Mouse (Mus musculus): ENCODE data around the gene 4932438H23Rik. TPM values are rescaled to one million over a fixed set of nuclear protein-coding genes. Genes with fewer than 3 reads are reported as not detected.

4932438H23Rik gene
- polyA plus RNA-seq, 1 experiment from 2014 or later, result not detected

DNA sequence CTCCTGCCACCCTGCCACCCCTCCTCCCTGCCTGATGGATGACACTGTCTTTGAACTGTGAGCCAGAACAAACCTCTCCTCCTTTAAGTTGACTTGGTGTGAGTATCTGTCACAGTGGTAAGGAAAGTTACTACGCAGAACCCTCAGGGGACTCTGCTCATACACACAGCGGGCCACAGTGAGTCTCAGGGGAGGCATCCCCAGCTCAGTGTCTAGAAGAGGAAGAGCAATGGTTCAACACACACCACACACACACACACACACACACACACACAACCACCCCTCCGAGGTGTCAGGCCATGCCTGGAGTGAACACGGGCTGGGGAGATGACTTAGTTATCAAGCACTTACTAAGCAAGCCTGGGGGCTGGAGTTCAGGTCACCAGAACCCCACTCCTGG is 33.5 kb upstream of the 4932438H23Rik start:
- no peaks in the 10 kb centered on the region for H3K4me1 ChIP-seq (ENCODE audit: control insufficient read depth, insufficient read depth, low read length)
- no peak overlapping the region for H3K4me2 ChIP-seq
- H3K4me3 ChIP-seq (ENCODE audit: low read depth, low read length), result no peak overlapping the region
- no peaks in the 10 kb centered on the region for H3K27me3 ChIP-seq (ENCODE audit: control insufficient read depth, insufficient read depth, low read length)
- 80% methylated on average over 4 of the region's 4 CpGs for WGBS
- H3K9me3 ChIP-seq (ENCODE audit: control insufficient read depth, low read length), result no peaks in the 10 kb centered on the region
- DNase-seq (ENCODE audit: low spot score, missing footprints), result peak; percentile 41
- no peak overlapping the region for H3K27ac ChIP-seq (ENCODE audit: low read depth, low read length)
- no peak overlapping the region for H3K9ac ChIP-seq (ENCODE audit: low read length)
- no peaks in the 10 kb centered on the region for H3K36me3 ChIP-seq (ENCODE audit: control insufficient read depth, insufficient read depth, low read length)
- no peak for ATAC-seq (ENCODE audit: low FRiP score)

DNA sequence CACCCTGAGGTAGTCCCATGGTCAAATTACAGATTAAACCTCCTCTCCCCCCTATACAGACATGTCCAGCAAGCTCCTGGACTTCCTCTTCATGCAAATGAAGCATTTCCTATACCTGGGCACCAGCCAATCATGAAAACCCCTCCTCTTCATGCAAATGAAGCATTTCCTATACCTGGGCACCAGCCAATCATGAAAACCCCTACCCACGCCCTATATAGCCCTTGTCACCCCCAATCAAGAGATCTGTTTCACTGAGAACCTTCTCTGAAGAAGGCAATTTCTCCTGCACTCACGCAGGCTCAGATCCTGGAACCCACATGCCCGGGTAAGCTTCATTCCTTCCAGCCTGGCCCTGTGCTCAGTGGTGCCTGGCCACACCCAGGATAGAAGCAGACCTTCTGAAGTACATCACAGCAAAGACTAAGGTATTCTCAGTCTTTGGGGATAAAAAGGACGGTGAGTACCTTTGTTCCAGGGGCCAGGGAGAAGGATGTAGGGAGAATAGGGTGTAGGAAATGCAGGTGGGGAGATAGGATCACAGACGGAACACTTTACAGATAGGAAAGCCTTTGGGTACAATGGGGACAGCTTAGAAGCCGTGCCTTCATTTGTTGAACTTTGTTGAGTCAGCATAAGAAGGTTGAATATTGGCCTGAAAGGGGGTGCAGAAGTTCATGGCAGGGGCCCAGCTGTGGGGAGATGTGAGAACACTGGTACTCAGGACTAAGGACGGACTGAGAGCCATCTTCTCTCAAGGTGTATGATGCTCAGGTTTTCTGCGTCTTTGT is 32.0 kb upstream of the 4932438H23Rik start:
- Histone ChIP-seq H3K9ac (ENCODE audit: low read length) (no peak overlapping the region), H3K4me1 (ENCODE audit: control insufficient read depth, insufficient read depth, low read length) (no peaks in the 10 kb centered on the region), H3K27me3 (ENCODE audit: control insufficient read depth, insufficient read depth, low read length) (no peaks in the 10 kb centered on the region; the same call in 1 of the 2 replicates), H3K27ac (ENCODE audit: low read depth, low read length) (no peak overlapping the region), H3K9me3 (ENCODE audit: control insufficient read depth, low read length) (no peaks in the 10 kb centered on the region), H3K36me3 (ENCODE audit: control insufficient read depth, insufficient read depth, low read length) (no peaks in the 10 kb centered on the region), H3K4me2 (no peak overlapping the region), H3K4me3 (ENCODE audit: low read depth, low read length) (no peak overlapping the region)
- 85% methylated on average over 8 of the region's 8 CpGs for whole genome bisulfite sequencing
- DNase-seq (ENCODE audit: low spot score, missing footprints) (peak; percentile 54), ATAC-seq (ENCODE audit: low FRiP score) (no peak)

DNA sequence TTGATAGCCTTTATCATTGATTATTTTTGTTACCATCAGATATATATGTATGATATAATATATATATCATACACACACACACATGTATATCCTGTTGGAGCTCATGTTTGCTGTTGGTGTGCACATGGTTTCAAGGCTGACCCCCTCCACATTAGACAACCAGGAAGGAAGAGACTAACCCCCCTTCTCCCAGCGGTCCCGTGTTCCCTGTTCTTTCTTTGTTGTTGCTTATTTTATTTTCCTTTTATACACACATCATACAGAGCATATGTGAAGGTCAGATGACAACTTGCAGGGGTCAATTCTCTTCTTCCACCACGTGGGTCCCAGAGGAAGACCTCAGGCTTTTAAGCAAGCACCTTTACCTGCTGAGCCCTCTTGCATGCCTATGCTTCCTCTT is 29.3 kb upstream of the 4932438H23Rik start:
- H3K9me3 ChIP-seq (ENCODE audit: control insufficient read depth, low read length), result no peaks in the 10 kb centered on the region
- 77% methylated on average over 3 of the region's 3 CpGs for WGBS
- DNase-seq (ENCODE audit: low spot score, missing footprints) (peak; percentile 61), ATAC-seq (ENCODE audit: low FRiP score) (no peak)
- no peak overlapping the region for H3K4me2 ChIP-seq
- no peak overlapping the region for H3K4me3 ChIP-seq (ENCODE audit: low read depth, low read length)
- no peak overlapping the region for H3K27ac ChIP-seq (ENCODE audit: low read depth, low read length)
- no peaks in the 10 kb centered on the region for H3K36me3 ChIP-seq (ENCODE audit: control insufficient read depth, insufficient read depth, low read length)
- no peaks in the 10 kb centered on the region; the same call in 1 of the 2 replicates for H3K27me3 ChIP-seq (ENCODE audit: control insufficient read depth, insufficient read depth, low read length)
- H3K9ac ChIP-seq (ENCODE audit: low read length), result no peak overlapping the region
- peaks cover 2% of the 10 kb centered on the region; the same call in 1 of the 2 replicates for H3K4me1 ChIP-seq (ENCODE audit: control insufficient read depth, insufficient read depth, low read length)

DNA sequence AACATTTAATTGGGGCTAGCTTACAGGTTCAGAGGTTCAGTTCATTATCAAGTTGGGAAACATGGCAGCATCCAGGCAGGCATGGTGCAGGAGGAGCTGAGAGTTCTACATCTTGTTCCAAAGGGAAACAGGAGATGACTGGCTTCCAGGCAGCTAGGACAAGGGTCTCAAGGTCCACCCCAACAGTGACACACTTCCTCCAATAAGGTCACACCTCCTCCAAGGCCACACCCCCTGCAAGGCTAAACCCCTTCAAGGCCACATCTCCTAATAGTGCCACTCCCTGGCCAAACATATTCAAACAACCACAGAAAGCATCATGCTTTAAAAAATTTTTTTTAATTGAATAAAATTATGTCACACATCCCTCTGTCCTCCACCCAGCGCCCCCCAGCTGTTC is 28.9 kb upstream of the 4932438H23Rik start:
- Histone ChIP-seq H3K27me3 (ENCODE audit: control insufficient read depth, insufficient read depth, low read length) (no peaks in the 10 kb centered on the region; the same call in 1 of the 2 replicates), H3K27ac (ENCODE audit: low read depth, low read length) (no peak overlapping the region), H3K4me3 (ENCODE audit: low read depth, low read length) (no peak overlapping the region), H3K4me2 (no peak overlapping the region), H3K36me3 (ENCODE audit: control insufficient read depth, insufficient read depth, low read length) (no peaks in the 10 kb centered on the region), H3K4me1 (ENCODE audit: control insufficient read depth, insufficient read depth, low read length) (peaks cover 2% of the 10 kb centered on the region; the same call in 1 of the 2 replicates), H3K9me3 (ENCODE audit: control insufficient read depth, low read length) (no peaks in the 10 kb centered on the region), H3K9ac (ENCODE audit: low read length) (no peak overlapping the region)
- 82% methylated on average over 1 of the region's 1 CpGs for WGBS
- DNase-seq (ENCODE audit: low spot score, missing footprints) (peak; percentile 69), ATAC-seq (ENCODE audit: low FRiP score) (no peak)

DNA sequence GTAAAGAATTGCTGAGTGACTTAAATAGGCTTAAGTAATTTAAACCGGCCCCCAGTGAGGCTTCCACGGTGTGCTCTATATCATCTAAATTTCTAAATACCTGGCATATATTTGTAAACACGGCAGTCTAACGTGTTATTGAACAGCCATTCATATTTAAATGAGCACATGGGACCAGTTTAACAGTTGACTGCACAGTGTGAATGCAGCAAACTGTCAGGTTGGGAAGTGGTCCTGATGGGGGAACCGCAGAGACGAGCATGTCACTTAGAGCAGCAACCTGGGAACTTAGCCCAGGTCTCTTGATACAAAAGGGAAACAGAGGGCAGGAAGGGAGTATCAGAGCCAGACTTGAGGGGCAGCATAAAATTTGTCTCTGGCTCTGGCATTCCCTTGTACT is 25.0 kb upstream of the 4932438H23Rik start:
- Histone ChIP-seq H3K9ac (ENCODE audit: low read length) (no peak overlapping the region), H3K4me2 (no peak overlapping the region), H3K36me3 (ENCODE audit: control insufficient read depth, insufficient read depth, low read length) (no peaks in the 10 kb centered on the region), H3K27ac (ENCODE audit: low read depth, low read length) (no peak overlapping the region), H3K4me1 (ENCODE audit: control insufficient read depth, insufficient read depth, low read length) (peaks cover 2% of the 10 kb centered on the region; the same call in 1 of the 2 replicates), H3K4me3 (ENCODE audit: low read depth, low read length) (no peak overlapping the region), H3K27me3 (ENCODE audit: control insufficient read depth, insufficient read depth, low read length) (no peaks in the 10 kb centered on the region; the same call in 1 of the 2 replicates), H3K9me3 (ENCODE audit: control insufficient read depth, low read length) (no peaks in the 10 kb centered on the region)
- ATAC-seq (ENCODE audit: low FRiP score), result no peak
- no peak for DNase-seq (ENCODE audit: low spot score, missing footprints)
- WGBS, result 45% methylated on average over 6 of the region's 6 CpGs

DNA sequence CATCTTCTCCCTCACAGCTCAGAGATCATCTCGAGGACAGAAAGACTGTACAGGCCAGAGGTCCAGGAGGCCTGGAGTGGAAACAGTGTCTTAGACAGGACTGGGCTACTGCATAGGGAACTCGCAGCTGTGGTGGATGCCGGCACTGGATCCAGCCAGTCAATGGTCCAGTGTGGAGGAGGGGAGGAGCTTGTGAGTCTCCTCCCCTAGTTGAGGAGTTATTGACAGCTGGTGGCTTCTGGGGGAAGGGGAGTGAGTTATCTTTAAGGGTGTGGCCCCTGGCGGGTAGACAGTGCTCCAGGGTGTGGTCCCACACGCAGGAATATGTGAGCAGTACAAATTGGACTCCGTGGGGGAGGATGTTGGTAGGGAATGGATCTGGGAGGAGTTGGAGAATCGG is 21.8 kb upstream of the 4932438H23Rik start:
- H3K9me3 ChIP-seq (ENCODE audit: control insufficient read depth, low read length), result no peaks in the 10 kb centered on the region
- WGBS, result 73% methylated on average over 7 of the region's 7 CpGs

DNA sequence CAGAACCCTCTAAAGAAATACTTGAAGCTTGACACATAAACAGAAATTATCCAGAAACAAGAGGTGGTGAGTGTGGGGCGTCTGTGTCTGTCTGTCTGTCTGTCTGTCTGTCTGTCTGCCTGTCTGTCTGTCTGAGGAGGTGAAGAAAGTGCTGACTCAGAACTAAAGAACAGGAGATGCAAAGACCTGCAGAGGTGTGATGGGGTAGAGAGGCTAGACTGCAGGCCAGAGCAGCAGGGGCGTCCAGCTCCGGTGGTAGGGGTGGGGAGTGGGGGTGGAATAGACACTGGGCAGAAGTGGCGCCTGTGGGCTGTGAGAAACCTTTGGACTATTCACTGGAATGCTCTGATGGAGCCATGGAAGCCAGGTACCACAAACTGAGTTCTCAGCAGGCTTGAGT is 21.1 kb upstream of the 4932438H23Rik start:
- 0 out of 2 replicates have a peak, but pooled peaks cover 1% of the 10 kb centered on the region for H3K27me3 ChIP-seq (ENCODE audit: control insufficient read depth, insufficient read depth, low read length)
- H3K36me3 ChIP-seq (ENCODE audit: control insufficient read depth, insufficient read depth, low read length), result no peaks in the 10 kb centered on the region
- no peak overlapping the region for H3K9ac ChIP-seq (ENCODE audit: low read length)
- H3K9me3 ChIP-seq (ENCODE audit: control insufficient read depth, low read length), result no peaks in the 10 kb centered on the region
- H3K4me1 ChIP-seq (ENCODE audit: control insufficient read depth, insufficient read depth, low read length), result peaks cover 2% of the 10 kb centered on the region; the same call in 1 of the 2 replicates
- no peak overlapping the region for H3K27ac ChIP-seq (ENCODE audit: low read depth, low read length)
- H3K4me2 ChIP-seq, result no peak overlapping the region
- no peak overlapping the region for H3K4me3 ChIP-seq (ENCODE audit: low read depth, low read length)
- ATAC-seq (ENCODE audit: low FRiP score) (no peak), DNase-seq (ENCODE audit: low spot score, missing footprints) (no peak)
- 89% methylated on average over 4 of the region's 4 CpGs for WGBS

More for the DNA sequence above, 21.8 kb upstream of the 4932438H23Rik start:
- no peaks in the 10 kb centered on the region for H3K27me3 ChIP-seq (ENCODE audit: control insufficient read depth, insufficient read depth, low read length)
- DNase-seq (ENCODE audit: low spot score, missing footprints) (no peak), ATAC-seq (ENCODE audit: low FRiP score) (no peak)
- no peaks in the 10 kb centered on the region for H3K36me3 ChIP-seq (ENCODE audit: control insufficient read depth, insufficient read depth, low read length)
- no peak overlapping the region for H3K4me3 ChIP-seq (ENCODE audit: low read depth, low read length)
- no peak overlapping the region for H3K27ac ChIP-seq (ENCODE audit: low read depth, low read length)
- no peak overlapping the region for H3K4me2 ChIP-seq
- peaks cover 2% of the 10 kb centered on the region; the same call in 1 of the 2 replicates for H3K4me1 ChIP-seq (ENCODE audit: control insufficient read depth, insufficient read depth, low read length)
- H3K9ac ChIP-seq (ENCODE audit: low read length), result no peak overlapping the region

DNA sequence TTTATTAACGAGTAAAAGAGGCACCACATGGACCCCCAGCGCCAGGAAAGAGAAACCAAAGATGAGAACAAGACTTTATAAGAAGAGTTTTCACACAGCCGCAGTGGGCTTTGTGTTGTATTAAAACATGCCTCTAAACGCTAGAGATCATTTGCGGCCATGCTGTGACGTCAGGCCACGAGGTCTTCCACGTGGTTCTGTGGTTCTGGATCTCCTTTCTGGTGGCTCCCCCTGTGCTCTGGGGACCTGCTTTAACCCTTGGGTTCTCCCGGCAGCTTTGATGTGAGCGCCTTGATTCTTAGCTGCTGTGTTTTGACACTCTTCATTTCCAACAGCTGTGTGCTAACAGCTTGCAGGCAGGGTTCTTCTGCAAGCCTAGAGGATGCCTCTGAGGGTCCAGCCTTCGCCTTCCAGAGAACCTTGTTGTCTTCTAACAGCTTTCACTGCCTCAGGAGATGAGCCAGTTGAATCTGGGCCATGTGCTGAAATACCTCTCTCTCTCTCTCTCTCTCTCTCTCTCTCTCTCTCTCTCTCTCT is 16.1 kb upstream of the 4932438H23Rik start:
- DNase-seq (ENCODE audit: low spot score, missing footprints) (no peak), ATAC-seq (ENCODE audit: low FRiP score) (no peak)
- no peaks in the 10 kb centered on the region for H3K36me3 ChIP-seq (ENCODE audit: control insufficient read depth, insufficient read depth, low read length)
- peaks cover 3% of the 10 kb centered on the region; the same call in 1 of the 2 replicates for H3K9me3 ChIP-seq (ENCODE audit: control insufficient read depth, low read length)
- H3K4me3 ChIP-seq (ENCODE audit: low read depth, low read length), result no peak overlapping the region
- no peak overlapping the region for H3K27ac ChIP-seq (ENCODE audit: low read depth, low read length)
- no peak overlapping the region for H3K9ac ChIP-seq (ENCODE audit: low read length)
- H3K4me1 ChIP-seq (ENCODE audit: control insufficient read depth, insufficient read depth, low read length), result no peaks in the 10 kb centered on the region
- 0 out of 2 replicates have a peak, but pooled peaks cover 2% of the 10 kb centered on the region for H3K27me3 ChIP-seq (ENCODE audit: control insufficient read depth, insufficient read depth, low read length)
- 62% methylated on average over 11 of the region's 11 CpGs for WGBS
- H3K4me2 ChIP-seq, result no peak overlapping the region

DNA sequence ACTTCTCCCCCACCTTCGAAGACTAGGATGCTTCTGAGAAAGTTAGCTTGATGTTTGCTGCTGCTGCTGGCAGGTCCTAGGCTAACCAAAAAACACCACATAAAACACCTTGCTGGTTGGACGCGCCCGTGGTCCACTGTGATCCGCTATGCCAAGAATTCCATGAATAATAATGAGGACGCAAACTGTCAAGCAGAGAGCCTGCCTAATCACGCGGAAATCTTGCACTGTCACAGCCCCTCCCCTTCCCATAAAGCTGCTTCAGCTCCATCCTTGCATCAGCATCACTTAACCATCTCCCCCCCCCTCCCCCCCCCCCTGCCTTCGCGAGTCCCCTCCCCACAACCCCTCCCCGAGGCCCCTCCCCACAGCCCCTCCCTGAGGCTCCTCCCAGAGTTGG is 12.7 kb upstream of the 4932438H23Rik start:
- H3K4me3 ChIP-seq (ENCODE audit: low read depth, low read length), result no peak overlapping the region
- no peak overlapping the region for H3K4me2 ChIP-seq
- DNase-seq (ENCODE audit: low spot score, missing footprints) (no peak), ATAC-seq (ENCODE audit: low FRiP score) (0 out of 2 replicates have a peak, but pooled peaks have one; percentile 16)
- 71% methylated on average over 9 of the region's 11 CpGs for WGBS
- peaks cover 3% of the 10 kb centered on the region; the same call in 1 of the 2 replicates for H3K9me3 ChIP-seq (ENCODE audit: control insufficient read depth, low read length)
- no peak overlapping the region for H3K9ac ChIP-seq (ENCODE audit: low read length)
- peaks cover 10% of the 10 kb centered on the region for H3K4me1 ChIP-seq (ENCODE audit: control insufficient read depth, insufficient read depth, low read length)
- H3K27ac ChIP-seq (ENCODE audit: low read depth, low read length), result no peak overlapping the region
- peaks cover 4% of the 10 kb centered on the region; the same call in 1 of the 2 replicates for H3K27me3 ChIP-seq (ENCODE audit: control insufficient read depth, insufficient read depth, low read length)
- H3K36me3 ChIP-seq (ENCODE audit: control insufficient read depth, insufficient read depth, low read length), result no peaks in the 10 kb centered on the region
